Mouse (Mus musculus): ENCODE results near the gene Klhl22. TPM values are rescaled to one million over a fixed set of nuclear protein-coding genes. Genes with fewer than 3 reads are reported as not detected.

Klhl22 gene
- polyA plus RNA-seq, 1 experiment from 2014 or later, result 25.4 TPM

GRCm38 (mm10) chr16:17724448-17724847 is 35.0 kb upstream of the Klhl22 start:
- 93% methylated on average over 3 of the region's 3 CpGs for WGBS
- H3K9me3 ChIP-seq (ENCODE audit: low read length), result no peaks in the 10 kb centered on the region
- H3K27me3 ChIP-seq (replicated peaks; ENCODE audit: insufficient read depth, low read length), result no peaks in the 10 kb centered on the region
- H3K4me2 ChIP-seq (replicated peaks; ENCODE audit: low read depth, low read length), result no peak overlapping the region
- H3K27ac ChIP-seq (ENCODE audit: low read length), result no peak overlapping the region
- DNase-seq (ENCODE audit: low spot score) (no peak), ATAC-seq (no peak)
- no peak overlapping the region for H3K9ac ChIP-seq (replicated peaks; ENCODE audit: low read depth)
- H3K4me1 ChIP-seq (ENCODE audit: insufficient read depth, low read depth, low read length), result peaks cover 4% of the 10 kb centered on the region; the same call in 1 of the 2 replicates
- H3K4me3 ChIP-seq (ENCODE audit: low read depth, low read length), result no peak overlapping the region
- no peaks in the 10 kb centered on the region for H3K36me3 ChIP-seq (ENCODE audit: insufficient read depth, low read length)
- TF ChIP-seq CTCF (IDR thresholded peaks at IDR 0.05), result no peak
- no peak for TF ChIP-seq EP300 (IDR thresholded peaks at IDR 0.05)

- H3K9ac ChIP-seq (replicated peaks; ENCODE audit: low read depth), result no peak overlapping the region
- H3K27ac ChIP-seq (ENCODE audit: low read length), result no peak overlapping the region
These were observed 32.1 kb upstream of the Klhl22 start for GRCm38 (mm10) chr16:17727179-17727861.

GRCm38 (mm10) chr16:17729974-17730373 is 29.4 kb upstream of the Klhl22 start:
- H3K9ac ChIP-seq (replicated peaks; ENCODE audit: low read depth), result no peak overlapping the region
- no peak overlapping the region for H3K4me2 ChIP-seq (replicated peaks; ENCODE audit: low read depth, low read length)
- no peaks in the 10 kb centered on the region; the same call in 1 of the 2 replicates for H3K4me1 ChIP-seq (ENCODE audit: insufficient read depth, low read depth, low read length)
- ATAC-seq, result no peak
- no peaks in the 10 kb centered on the region for H3K36me3 ChIP-seq (ENCODE audit: insufficient read depth, low read length)
- peak; percentile 29 for DNase-seq (ENCODE audit: low spot score)
- no peaks in the 10 kb centered on the region for H3K27me3 ChIP-seq (replicated peaks; ENCODE audit: insufficient read depth, low read length)
- H3K27ac ChIP-seq (ENCODE audit: low read length), result no peak overlapping the region
- H3K4me3 ChIP-seq (ENCODE audit: low read depth, low read length), result no peak overlapping the region
- no peaks in the 10 kb centered on the region for H3K9me3 ChIP-seq (ENCODE audit: low read length)
- TF ChIP-seq CTCF (IDR thresholded peaks at IDR 0.05) (peak; percentile 46), EP300 (IDR thresholded peaks at IDR 0.05) (no peak)

More at GRCm38 (mm10) chr16:17727179-17727861, 32.1 kb upstream of the Klhl22 start:
- Histone ChIP-seq H3K9me3 (ENCODE audit: low read length) (no peaks in the 10 kb centered on the region), H3K4me1 (ENCODE audit: insufficient read depth, low read depth, low read length) (no peaks in the 10 kb centered on the region; the same call in 1 of the 2 replicates), H3K36me3 (ENCODE audit: insufficient read depth, low read length) (no peaks in the 10 kb centered on the region), H3K4me2 (replicated peaks; ENCODE audit: low read depth, low read length) (peak overlapping the region; percentile 39), H3K27me3 (replicated peaks; ENCODE audit: insufficient read depth, low read length) (no peaks in the 10 kb centered on the region), H3K4me3 (ENCODE audit: low read depth, low read length) (no peak overlapping the region)
- WGBS, result 13% methylated on average over 5 of the region's 5 CpGs
- TF ChIP-seq EP300 (IDR thresholded peaks at IDR 0.05), result no peak
- peak; percentile 74 for TF ChIP-seq CTCF (IDR thresholded peaks at IDR 0.05)
- DNase-seq (ENCODE audit: low spot score) (peak; percentile 93), ATAC-seq (peak; percentile 67)

- no peak overlapping the region for H3K9ac ChIP-seq (replicated peaks; ENCODE audit: low read depth)
- WGBS, result 37% methylated on average over 3 of the region's 3 CpGs
- TF ChIP-seq EP300 (IDR thresholded peaks at IDR 0.05), result no peak
- TF ChIP-seq CTCF (IDR thresholded peaks at IDR 0.05), result peak; percentile 37; the same call in 1 of the 2 replicates
- no peaks in the 10 kb centered on the region for H3K9me3 ChIP-seq (ENCODE audit: low read length)
- H3K27ac ChIP-seq (ENCODE audit: low read length), result no peak overlapping the region
- no peaks in the 10 kb centered on the region for H3K36me3 ChIP-seq (ENCODE audit: insufficient read depth, low read length)
- H3K4me3 ChIP-seq (ENCODE audit: low read depth, low read length), result no peak overlapping the region
- no peak overlapping the region for H3K4me2 ChIP-seq (replicated peaks; ENCODE audit: low read depth, low read length)
- DNase-seq (ENCODE audit: low spot score) (no peak), ATAC-seq (no peak)
- no peaks in the 10 kb centered on the region for H3K27me3 ChIP-seq (replicated peaks; ENCODE audit: insufficient read depth, low read length)
- no peaks in the 10 kb centered on the region; the same call in 1 of the 2 replicates for H3K4me1 ChIP-seq (ENCODE audit: insufficient read depth, low read depth, low read length)
These were observed 27.4 kb upstream of the Klhl22 start for GRCm38 (mm10) chr16:17732021-17732420.

- no peaks in the 10 kb centered on the region for H3K9me3 ChIP-seq (ENCODE audit: low read length)
- H3K36me3 ChIP-seq (ENCODE audit: insufficient read depth, low read length), result no peaks in the 10 kb centered on the region
- 52% methylated on average over 6 of the region's 6 CpGs for WGBS
- ATAC-seq, result no peak
- no peak overlapping the region for H3K9ac ChIP-seq (replicated peaks; ENCODE audit: low read depth)
- TF ChIP-seq CTCF (IDR thresholded peaks at IDR 0.05) (no peak), EP300 (IDR thresholded peaks at IDR 0.05) (no peak)
- no peak for DNase-seq (ENCODE audit: low spot score)
- H3K27ac ChIP-seq (ENCODE audit: low read length), result no peak overlapping the region
- H3K27me3 ChIP-seq (replicated peaks; ENCODE audit: insufficient read depth, low read length), result no peaks in the 10 kb centered on the region
- H3K4me1 ChIP-seq (ENCODE audit: insufficient read depth, low read depth, low read length), result no peaks in the 10 kb centered on the region
- H3K4me2 ChIP-seq (replicated peaks; ENCODE audit: low read depth, low read length), result no peak overlapping the region
- H3K4me3 ChIP-seq (ENCODE audit: low read depth, low read length), result no peak overlapping the region
These were observed 27.0 kb upstream of the Klhl22 start for GRCm38 (mm10) chr16:17732431-17732830.

GRCm38 (mm10) chr16:17732841-17733340 is 26.5 kb upstream of the Klhl22 start, which contains the start of gene Med15:
Gene Med15 (minus strand): TSS chr16:17732891.
- no peak for ATAC-seq
- Histone ChIP-seq H3K36me3 (ENCODE audit: insufficient read depth, low read length) (no peaks in the 10 kb centered on the region), H3K4me2 (replicated peaks; ENCODE audit: low read depth, low read length) (no peak within 1 kb of the TSS), H3K27ac (ENCODE audit: low read length) (no peak within 1 kb of the TSS), H3K27me3 (replicated peaks; ENCODE audit: insufficient read depth, low read length) (no peaks in the 10 kb centered on the region), H3K4me1 (ENCODE audit: insufficient read depth, low read depth, low read length) (no peaks in the 10 kb centered on the region), H3K9me3 (ENCODE audit: low read length) (no peaks in the 10 kb centered on the region), H3K9ac (replicated peaks; ENCODE audit: low read depth) (no peak within 1 kb of the TSS), H3K4me3 (ENCODE audit: low read depth, low read length) (no peak within 1 kb of the TSS)
- peak; percentile 25 for DNase-seq (ENCODE audit: low spot score)
- TF ChIP-seq CTCF (IDR thresholded peaks at IDR 0.05), result no peak
- WGBS, result 20% methylated on average over 3 of the region's 3 CpGs

Data from lung, postnatal 0 days (tissue).